Mouse (Mus musculus) bone marrow, adult 2 months (tissue): ENCODE measurements around the gene Iqck. TPM values are rescaled to one million over a fixed set of nuclear protein-coding genes. Genes with fewer than 3 reads are reported as not detected.

ENCODE experiments used
- H3K27ac ChIP-seq: fragments of 200-500 bp; 2 replicates; pipeline ENCODE4 v1.5.1; 2012; ENCODE audit warnings: low read depth, mild to moderate bottlenecking, control low read depth, inconsistent platforms, low read length; ENCODE audit not compliant: control insufficient read depth, poor library complexity, insufficient read depth
- H3K4me1 ChIP-seq: fragments of 200-500 bp; 2 replicates; pipeline ENCODE4 v1.6.1; 2011; ENCODE audit warnings: low read length; ENCODE audit not compliant: control insufficient read depth, insufficient read depth
- H3K4me3 ChIP-seq: fragments of 200-500 bp; replicated peaks from 2 replicates; pipeline ENCODE3; 2011; ENCODE audit warnings: mild to moderate bottlenecking, low read depth, low read length, control low read depth; ENCODE audit not compliant: control insufficient read depth
- CTCF ChIP-seq: fragments of 200-500 bp; IDR thresholded peaks from 2 replicates; pipeline ENCODE4 v1.5.1; 2011; ENCODE audit warnings: low read length, control low read depth; ENCODE audit not compliant: control insufficient read depth, insufficient read depth
- POLR2A ChIP-seq: fragments of 200-500 bp; IDR thresholded peaks from 2 replicates; pipeline ENCODE4 v1.6.1; 2011; ENCODE audit warnings: low read depth, mild to moderate bottlenecking, control low read depth, low read length, borderline replicate concordance; ENCODE audit not compliant: control insufficient read depth
- WGBS: fragments of 180-500 bp; shearing (Covaris S2); methylation state at CpG from one replicate; pipeline ENCODE4 v1.1.7; 2018; 5-methylcytosine and 5-hydroxymethylcytosine counted together
- polyA plus RNA-seq: library from polyadenylated mRNA; stranded (reverse); fragments of >200 nt; gene quantifications from 2 replicates; pipeline ENCODE4 v1.2.4, GENCODE M21; 2011; ENCODE audit warnings: low replicate concordance; ENCODE audit not compliant: missing spikeins, insufficient read depth, insufficient read length

The Iqck gene
- polyA plus RNA-seq, 1 experiment, result not detected

- TF ChIP-seq CTCF, result no peak
- no peak for TF ChIP-seq POLR2A
Measured at GRCm38 (mm10) chr7:118954968-118955367, 99.4 kb downstream of the Iqck start.

GRCm38 (mm10) chr7:118956616-118957246 lies 101.2 kb downstream of the Iqck start:
- TF ChIP-seq POLR2A, result no peak
- TF ChIP-seq CTCF, result no peak
- no peak overlapping the region for H3K4me3 ChIP-seq
- WGBS, result 78% methylated on average over 4 of the region's 4 CpGs
- no peaks in the 10 kb centered on the region for H3K4me1 ChIP-seq
- H3K27ac ChIP-seq, result no peak overlapping the region

More at GRCm38 (mm10) chr7:118954968-118955367, 99.4 kb downstream of the Iqck start:
- no peaks in the 10 kb centered on the region for H3K4me1 ChIP-seq
- 75% methylated on average over 1 of the region's 1 CpGs for WGBS
- no peak overlapping the region for H3K4me3 ChIP-seq
- H3K27ac ChIP-seq, result no peak overlapping the region

- Histone ChIP-seq H3K4me1 (no peaks in the 10 kb centered on the region), H3K27ac (no peak overlapping the region), H3K4me3 (no peak overlapping the region)
- TF ChIP-seq POLR2A (no peak), CTCF (no peak)
- WGBS, result 76% methylated on average over 7 of the region's 7 CpGs
Measured at GRCm38 (mm10) chr7:118959209-118959608, 103.7 kb downstream of the Iqck start.

- WGBS, result 20% methylated on average over 3 of the region's 3 CpGs
- Histone ChIP-seq H3K27ac (no peak overlapping the region), H3K4me1 (no peaks in the 10 kb centered on the region), H3K4me3 (no peak overlapping the region)
- TF ChIP-seq CTCF (no peak), POLR2A (no peak)
Measured at GRCm38 (mm10) chr7:118964777-118965176, 109.2 kb downstream of the Iqck start.

GRCm38 (mm10) chr7:118965198-118965597 lies 109.6 kb downstream of the Iqck start:
- WGBS, result 57% methylated on average over 7 of the region's 7 CpGs
- TF ChIP-seq CTCF, result no peak
- no peak for TF ChIP-seq POLR2A
- Histone ChIP-seq H3K27ac (no peak overlapping the region), H3K4me3 (no peak overlapping the region), H3K4me1 (no peaks in the 10 kb centered on the region)

GRCm38 (mm10) chr7:118968870-118969269 lies 113.3 kb downstream of the Iqck start:
- no peaks in the 10 kb centered on the region for H3K4me1 ChIP-seq
- TF ChIP-seq CTCF, result no peak
- no peak for TF ChIP-seq POLR2A
- no peak overlapping the region for H3K4me3 ChIP-seq
- H3K27ac ChIP-seq, result no peak overlapping the region
- WGBS, result 88% methylated on average over 3 of the region's 3 CpGs

- Histone ChIP-seq H3K4me3 (no peak overlapping the region), H3K27ac (no peak overlapping the region), H3K4me1 (no peaks in the 10 kb centered on the region)
- no peak for TF ChIP-seq POLR2A
- no peak for TF ChIP-seq CTCF
- WGBS, result 81% methylated on average over 8 of the region's 8 CpGs
Measured at GRCm38 (mm10) chr7:118971499-118971898, 115.9 kb downstream of the Iqck start.

- Histone ChIP-seq H3K4me1 (no peaks in the 10 kb centered on the region), H3K4me3 (no peak overlapping the region), H3K27ac (no peak overlapping the region)
- 82% methylated on average over 5 of the region's 5 CpGs for whole genome bisulfite sequencing
- TF ChIP-seq POLR2A (no peak), CTCF (no peak)
Measured at GRCm38 (mm10) chr7:118972306-118972705, 116.8 kb downstream of the Iqck start.

GRCm38 (mm10) chr7:118973377-118973776 lies 117.8 kb downstream of the Iqck start:
- H3K4me3 ChIP-seq, result no peak overlapping the region
- no peak overlapping the region for H3K27ac ChIP-seq
- H3K4me1 ChIP-seq, result no peaks in the 10 kb centered on the region
- TF ChIP-seq CTCF, result no peak
- TF ChIP-seq POLR2A, result no peak
- 81% methylated on average over 4 of the region's 4 CpGs for WGBS
